Mouse (Mus musculus): ENCODE measurements at regions not wholly inside any gene's neighbourhood (a gene's known extent, or its start where the extent isn't known, plus 50 kb on each side); places are given as distances from the start of the nearest gene placed in this dataset.
"Not testable (repeated sequence)": the region's sequence is repeated elsewhere in the genome, so short reads cannot be mapped to it uniquely, and the experiment has no call there.

DNA sequence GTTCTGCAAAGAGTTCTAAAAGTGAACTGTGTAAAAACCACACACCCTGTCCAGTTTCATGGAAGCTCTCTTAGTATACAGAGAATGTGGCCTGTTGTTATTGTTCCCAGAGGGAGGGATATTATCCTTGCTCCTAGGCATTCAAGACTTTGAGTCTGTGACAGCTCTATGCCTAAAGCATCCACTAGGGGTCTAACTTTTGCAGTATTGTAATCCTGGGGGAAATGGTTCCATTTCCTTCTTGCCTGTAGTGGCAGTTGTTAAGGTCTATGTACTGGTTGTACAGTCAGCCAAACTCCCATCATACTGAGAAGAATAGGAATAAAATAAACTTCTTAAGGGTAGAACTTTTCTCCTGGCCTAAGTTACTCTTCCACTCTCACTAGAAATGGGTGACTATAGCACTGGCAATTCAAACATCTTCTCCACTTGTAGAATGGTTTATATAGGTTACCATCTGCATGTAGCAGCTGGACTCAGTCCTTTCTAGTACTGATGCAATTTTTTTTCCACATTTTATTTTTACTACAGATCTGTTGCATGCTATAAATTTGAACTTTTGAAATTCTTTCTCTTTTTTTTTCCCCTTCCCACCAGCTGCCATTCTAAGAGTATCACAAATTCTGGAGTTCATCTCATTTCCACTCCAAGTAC is 51.4 kb upstream of the Dpt start:
- DNase-seq (ENCODE audit: extremely low spot score in 1 of 2, low spot score in 1 of 2) = no peak

GRCm38 (mm10) chr1:164744499-164744898 is 51.9 kb upstream of the Dpt start:
- no peak for DNase-seq (ENCODE audit: extremely low spot score in 1 of 2, low spot score in 1 of 2)

- DNase-seq (ENCODE audit: extremely low spot score in 1 of 2, low spot score in 1 of 2) = not testable (repeated sequence)
Measured at GRCm38 (mm10) chr1:164742897-164743296, 53.5 kb upstream of the Dpt start.

GRCm38 (mm10) chr1:164735646-164736045 is 60.8 kb upstream of the Dpt start:
- no peak for DNase-seq (ENCODE audit: extremely low spot score in 1 of 2, low spot score in 1 of 2)

- DNase-seq (ENCODE audit: extremely low spot score in 1 of 2, low spot score in 1 of 2) = no peak
Measured at GRCm38 (mm10) chr1:164733741-164734140, 62.7 kb upstream of the Dpt start.

- peak; percentile 20 to 37 for DNase-seq (ENCODE audit: extremely low spot score in 1 of 2, low spot score in 1 of 2)
Measured at GRCm38 (mm10) chr1:164722054-164722453, 74.4 kb upstream of the Dpt start.

- DNase-seq (ENCODE audit: extremely low spot score in 1 of 2, low spot score in 1 of 2) = no peak
Measured at GRCm38 (mm10) chr1:164714905-164715304, 81.5 kb upstream of the Dpt start.

GRCm38 (mm10) chr1:164713798-164714551 is 82.5 kb upstream of the Dpt start:
- no peak for DNase-seq (ENCODE audit: extremely low spot score in 1 of 2, low spot score in 1 of 2)

GRCm38 (mm10) chr1:164712514-164712913 is 83.9 kb upstream of the Dpt start:
- no peak for DNase-seq (ENCODE audit: extremely low spot score in 1 of 2, low spot score in 1 of 2)

- no peak for DNase-seq (ENCODE audit: extremely low spot score in 1 of 2, low spot score in 1 of 2)
Measured at GRCm38 (mm10) chr1:164704397-164705091, 91.9 kb upstream of the Dpt start.

DNA sequence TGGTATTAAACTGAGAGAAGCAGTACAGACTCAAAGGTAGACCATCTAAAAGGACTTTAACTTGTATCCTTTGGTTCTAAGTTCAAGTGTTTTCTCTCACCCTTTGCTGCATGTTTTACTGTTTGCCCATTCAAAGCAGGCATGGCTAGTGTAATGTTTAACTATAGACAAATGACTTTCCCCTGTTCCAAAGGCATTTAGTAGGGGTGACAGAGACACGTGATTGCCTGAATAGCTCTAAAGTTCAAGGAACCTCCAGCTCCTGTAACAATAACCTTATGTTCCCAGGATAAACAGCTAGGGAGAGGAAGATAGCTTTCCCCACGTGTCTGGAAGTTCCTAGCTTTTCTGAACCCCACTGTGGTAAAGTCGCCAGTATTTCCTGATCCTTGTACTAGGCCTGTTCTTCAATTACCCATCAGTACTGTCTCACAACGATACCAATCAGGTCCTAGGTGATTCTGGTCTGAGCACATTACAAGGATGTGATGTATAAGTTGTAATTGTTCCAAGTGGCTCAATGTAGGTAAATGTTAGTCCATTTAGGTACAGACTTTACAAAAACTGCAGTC is 92.8 kb upstream of the Dpt start:
- DNase-seq (ENCODE audit: extremely low spot score in 1 of 2, low spot score in 1 of 2) = no peak

DNA sequence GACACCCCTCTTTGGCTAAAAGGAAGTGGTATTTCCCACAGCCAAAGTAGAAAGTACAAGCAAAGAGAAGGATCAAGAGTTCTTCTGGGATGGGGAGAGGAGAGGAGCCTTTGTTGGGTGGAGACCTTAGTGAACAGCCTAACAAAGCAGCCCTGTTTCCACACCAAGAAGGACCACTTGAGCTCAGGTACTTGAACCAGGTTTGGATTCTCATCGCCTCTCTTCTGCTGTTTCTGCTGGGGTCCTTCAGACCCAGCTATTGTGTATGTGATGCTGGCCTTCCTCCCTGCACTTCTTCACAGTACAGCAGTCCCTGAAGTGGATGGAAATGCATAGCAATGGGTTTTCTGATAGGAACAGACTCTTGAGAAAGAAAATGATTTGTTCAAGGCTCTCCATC is 106.4 kb upstream of the Dpt start:
- no peak for DNase-seq (ENCODE audit: extremely low spot score in 1 of 2, low spot score in 1 of 2)

- no peak for DNase-seq (ENCODE audit: extremely low spot score in 1 of 2, low spot score in 1 of 2)
Measured at GRCm38 (mm10) chr1:164689311-164689710, 107.1 kb upstream of the Dpt start.

- DNase-seq (ENCODE audit: extremely low spot score in 1 of 2, low spot score in 1 of 2) = no peak
Measured at GRCm38 (mm10) chr1:164684437-164684836, 112.0 kb upstream of the Dpt start.

DNA sequence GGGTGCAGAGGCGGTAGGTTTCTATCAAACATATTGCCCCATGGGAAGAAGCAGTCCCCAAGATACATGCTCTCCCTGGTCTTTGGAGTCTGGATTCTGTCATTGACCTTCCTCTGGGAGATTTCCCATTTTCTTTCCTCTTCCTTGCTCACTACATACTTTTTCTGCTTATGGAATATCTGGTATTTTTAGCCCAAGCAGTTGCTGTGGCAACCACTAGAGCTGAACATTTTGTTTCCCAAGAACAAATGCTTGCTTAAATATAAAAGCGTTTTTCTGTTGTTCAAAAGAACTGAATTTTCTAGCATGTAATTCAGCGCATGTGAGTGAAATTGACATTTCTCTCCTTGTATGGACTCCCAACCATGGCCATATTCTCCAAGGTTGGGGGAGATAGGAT is 112.7 kb upstream of the Dpt start:
- DNase-seq (ENCODE audit: extremely low spot score in 1 of 2, low spot score in 1 of 2) = no peak

DNA sequence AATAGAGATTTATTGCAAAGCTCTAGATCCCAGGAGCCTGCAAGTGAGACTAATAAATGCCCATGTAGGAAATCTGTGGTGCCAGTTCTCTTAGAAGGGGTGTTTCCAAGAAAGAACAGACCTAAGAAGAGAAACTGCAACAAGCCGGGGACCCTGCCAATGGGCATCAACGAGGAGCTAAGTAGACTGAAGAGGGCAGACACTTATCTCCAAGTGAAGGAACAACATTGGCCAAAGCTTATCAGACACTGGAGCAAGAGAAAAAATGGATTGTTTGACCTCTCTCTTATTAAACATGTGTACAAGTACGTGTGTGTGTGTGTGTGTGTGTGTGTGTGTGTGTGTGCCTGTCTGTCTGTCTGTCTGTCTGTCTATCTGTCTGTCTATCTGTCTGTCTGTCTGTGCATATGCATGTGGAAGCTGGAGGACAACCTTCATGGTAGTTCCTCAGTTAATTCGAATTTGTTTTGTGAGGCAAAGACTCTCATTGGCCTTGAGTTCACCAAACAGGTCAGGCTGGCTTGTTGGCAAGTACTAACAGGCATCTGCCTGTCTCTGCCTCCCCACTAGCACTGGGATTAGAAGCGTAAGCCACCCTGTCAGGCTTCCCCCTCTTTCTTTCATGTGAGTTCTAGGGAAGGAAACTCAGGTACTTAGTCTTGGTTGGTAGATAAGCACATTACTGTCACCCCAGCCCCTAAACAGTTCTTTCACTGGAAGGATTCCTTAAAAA is 113.4 kb upstream of the Dpt start:
- DNase-seq (ENCODE audit: extremely low spot score in 1 of 2, low spot score in 1 of 2) = no peak

GRCm38 (mm10) chr1:164682426-164682825 is 114.0 kb upstream of the Dpt start:
- no peak for DNase-seq (ENCODE audit: extremely low spot score in 1 of 2, low spot score in 1 of 2)

GRCm38 (mm10) chr1:164681582-164681981 is 114.9 kb upstream of the Dpt start:
- DNase-seq (ENCODE audit: extremely low spot score in 1 of 2, low spot score in 1 of 2) = no peak

GRCm38 (mm10) chr1:164678303-164678702 is 118.1 kb upstream of the Dpt start:
- no peak for DNase-seq (ENCODE audit: extremely low spot score in 1 of 2, low spot score in 1 of 2)

DNA sequence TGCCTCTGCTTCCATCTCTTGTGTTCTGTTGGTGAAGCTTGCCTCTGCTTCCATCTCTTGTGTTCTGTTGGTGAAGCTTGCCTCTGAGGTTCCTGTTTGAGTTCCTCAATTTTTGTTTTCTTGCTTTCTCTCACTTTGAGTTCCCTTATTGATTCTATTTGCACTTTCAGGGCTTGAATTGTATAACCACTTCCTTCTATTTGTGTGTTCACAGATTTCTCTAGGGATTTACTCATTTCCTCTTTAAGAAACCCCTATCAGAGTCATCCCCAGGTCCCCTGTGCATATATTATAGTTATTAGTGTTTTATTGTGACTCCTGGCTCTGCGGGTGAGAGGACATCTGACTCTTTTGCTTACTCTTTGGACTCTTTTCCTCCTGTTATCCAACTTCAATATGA is 144.2 kb upstream of the Dpt start:
- no peak for DNase-seq (ENCODE audit: extremely low spot score in 1 of 2, low spot score in 1 of 2)
